8 mouse cellular contexts compared by ENCODE assay signal in genomic region chr4:82622321-82622836, GRCm38 (mm10).
DNase-seq lines count a peak whose midpoint lies in the region; ATAC-seq lines count a peak whose summit lies in the region.

No protein-coding gene starts in this region.

- no peak overlapping the region; the same call in 1 of the 2 replicates for H3K9ac ChIP-seq in forebrain, embryonic 14.5 days (ENCODE audit: low read length)
- H3K9ac ChIP-seq in hindbrain, embryonic 13.5 days: no peak overlapping the region

- H3K27me3 ChIP-seq in forebrain, embryonic 14.5 days (replicated peaks; ENCODE audit: control insufficient read depth, insufficient read depth, low read length): no peaks in the 10 kb centered on the region
- no peaks in the 10 kb centered on the region for H3K27me3 ChIP-seq in hindbrain, embryonic 13.5 days

- ATAC-seq in forebrain, embryonic 14.5 days: peak; percentile 87
- peak; percentile 89 for ATAC-seq in hindbrain, embryonic 13.5 days (ENCODE audit: low FRiP score)

- H3K27ac ChIP-seq in forebrain, embryonic 14.5 days (ENCODE audit: low read depth, low read length): peak overlapping the region; percentile 87
- peak overlapping the region; percentile 90 for H3K27ac ChIP-seq in hindbrain, embryonic 13.5 days

- no peak overlapping the region for H3K4me2 ChIP-seq in forebrain, embryonic 14.5 days (ENCODE audit: low read length)
- H3K4me2 ChIP-seq in hindbrain, embryonic 13.5 days: no peak overlapping the region

- peak; percentile 55 for DNase-seq in MN1 (ENCODE audit: low spot score)
- DNase-seq in adrenal gland, postnatal 25 days: peak; percentile 80
- peak; percentile 96 for DNase-seq in forebrain, embryonic 14.5 days (ENCODE audit: low spot score)
- DNase-seq in layer of hippocampus, postnatal 10 days (ENCODE audit: low spot score in 2 of 2): peak; percentile 81 to 87
- peak; percentile 90 for DNase-seq in lung, postnatal 10 days
- peak; percentile 81 for DNase-seq in right cerebral cortex, postnatal 4 days
- DNase-seq in B cell, adult 2 months: no peak

- H3K4me3 ChIP-seq in forebrain, embryonic 14.5 days (ENCODE audit: low read depth, low read length): no peak overlapping the region
- H3K4me3 ChIP-seq in hindbrain, embryonic 13.5 days: no peak overlapping the region

- no peaks in the 10 kb centered on the region for H3K36me3 ChIP-seq in forebrain, embryonic 14.5 days (ENCODE audit: control insufficient read depth, insufficient read depth, low read length)
- H3K36me3 ChIP-seq in hindbrain, embryonic 13.5 days: no peaks in the 10 kb centered on the region

- H3K9me3 ChIP-seq in forebrain, embryonic 14.5 days (replicated peaks; ENCODE audit: control insufficient read depth, low read length): no peaks in the 10 kb centered on the region
- no peaks in the 10 kb centered on the region for H3K9me3 ChIP-seq in hindbrain, embryonic 13.5 days

- H3K4me1 ChIP-seq in forebrain, embryonic 14.5 days (ENCODE audit: control insufficient read depth, insufficient read depth, low read length): peaks cover 22% of the 10 kb centered on the region
- peaks cover 39% of the 10 kb centered on the region for H3K4me1 ChIP-seq in hindbrain, embryonic 13.5 days (replicated peaks)

- WGBS in forebrain, embryonic 14.5 days: 4% methylated on average over 3 of the region's 3 CpGs
- WGBS in hindbrain, embryonic 13.5 days: 4% methylated on average over 3 of the region's 3 CpGs

Comparison
In these comparisons a context has a peak if more than half of its experiments do, and no peak if none do; other contexts are left out.
1. DNase-seq: peak in MN1 (single experiment), adrenal gland, postnatal 25 days (single experiment), forebrain, embryonic 14.5 days (single experiment), layer of hippocampus, postnatal 10 days (2 of 2), lung, postnatal 10 days (single experiment) and right cerebral cortex, postnatal 4 days (single experiment); none in B cell, adult 2 months (0 of 2).